Comparison of ENCODE assay signal across 8 mouse cellular contexts in the genomic region with DNA sequence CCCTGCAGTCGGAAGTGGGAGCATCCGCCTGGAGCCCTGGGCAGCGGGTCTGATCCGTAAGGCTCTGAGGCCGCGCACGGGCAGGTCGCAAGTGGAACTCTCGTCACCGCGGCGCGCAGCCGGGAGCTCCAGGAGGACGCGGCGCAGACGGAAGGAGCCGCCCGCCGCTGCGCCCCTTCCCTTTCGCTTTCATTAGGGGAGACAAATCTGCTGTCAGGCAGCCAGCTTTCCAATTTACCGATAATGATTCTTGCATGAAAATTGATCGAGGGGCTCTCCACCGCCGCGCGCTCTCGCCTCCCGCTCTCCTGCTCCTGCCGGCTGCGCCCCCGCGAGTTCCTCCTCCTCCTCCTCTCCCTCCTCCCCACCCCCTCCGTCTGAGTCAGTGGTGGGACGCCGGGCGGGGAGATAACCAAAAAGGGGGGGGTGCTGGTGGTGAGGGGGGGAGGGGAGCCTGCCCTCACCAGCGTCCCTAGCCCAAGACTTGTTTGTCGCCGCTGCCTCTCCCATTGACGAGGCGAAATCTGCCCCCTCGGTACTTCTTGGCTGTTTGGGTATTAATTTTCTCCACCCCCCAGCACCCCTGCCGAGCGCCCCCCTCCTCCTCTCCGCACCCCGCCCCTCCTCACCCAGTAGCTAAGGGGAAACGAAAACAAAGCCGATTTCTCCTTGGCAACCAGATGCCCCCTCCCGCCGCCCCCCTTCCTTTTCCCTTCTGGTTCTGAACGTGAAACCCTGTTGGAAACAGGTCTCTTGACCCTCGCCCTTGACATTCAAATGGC.
DNase-seq lines count a peak whose midpoint lies in the region; ATAC-seq and TF ChIP-seq lines count a peak whose summit lies in the region.

No protein-coding gene starts in this region.

- peak; percentile 27; the same call in 1 of the 2 replicates for ATAC-seq in erythroid progenitor cell, adult 5-6 weeks (replicated peaks; ENCODE audit: low FRiP score, poor library complexity, severe bottlenecking)
- peak; percentile 26; the same call in 1 of the 2 replicates for ATAC-seq in lung, embryonic 15.5 days (ENCODE audit: borderline replicate concordance, extremely low read depth, low FRiP score, low TSS enrichment)
- peak; percentile 63 for ATAC-seq in neural tube, embryonic 15.5 days (ENCODE audit: low FRiP score)

- peak overlapping the region; percentile 98 for H3K4me2 ChIP-seq in lung, embryonic 15.5 days
- peak overlapping the region; percentile 93 for H3K4me2 ChIP-seq in neural tube, embryonic 15.5 days

- intact Hi-C loops in heart, postnatal 14 days (cut with DNase I), result loop anchor here (5.0 kb wide), 1 partner anchor 71 kb away; no protein-coding TSS in a partner anchor

- H3K36me3 ChIP-seq in ES-E14 (ENCODE audit: control insufficient read depth, insufficient read depth, low read length, poor library complexity, severe bottlenecking), result no peaks in the 10 kb centered on the region
- no peaks in the 10 kb centered on the region for H3K36me3 ChIP-seq in lung, embryonic 15.5 days
- H3K36me3 ChIP-seq in neural tube, embryonic 15.5 days, result no peaks in the 10 kb centered on the region

- peaks cover 9 to 26% of the 10 kb centered on the region in 2 experiments; a peak in 3 of 4 replicates for H3K4me1 ChIP-seq in ES-E14 (ENCODE audit: control insufficient read depth in 2 of 2, insufficient read depth in 2 of 2, low read length in 2 of 2, poor library complexity in 1 of 2)
- peaks cover 71% of the 10 kb centered on the region for H3K4me1 ChIP-seq in lung, embryonic 15.5 days
- peaks cover 80% of the 10 kb centered on the region for H3K4me1 ChIP-seq in neural tube, embryonic 15.5 days

- H3K9ac ChIP-seq in ES-E14 (ENCODE audit: insufficient read depth, low read depth, low read length, poor library complexity, severe bottlenecking), result peak overlapping the region; percentile 70
- H3K9ac ChIP-seq in lung, embryonic 15.5 days, result peak overlapping the region; percentile 81
- peak overlapping the region; percentile 91 for H3K9ac ChIP-seq in neural tube, embryonic 15.5 days (replicated peaks)

- under 1% methylated on average over 47 of the region's 55 CpGs for WGBS in lung, embryonic 15.5 days
- under 1% methylated on average over 55 of the region's 55 CpGs for WGBS in neural tube, embryonic 15.5 days

- peak overlapping the region; percentile 65 to 74 for H3K4me3 ChIP-seq in ES-E14 (ENCODE audit: insufficient read depth in 1 of 2, low read depth in 1 of 2, low read length in 2 of 2, poor library complexity in 1 of 2, severe bottlenecking in 1 of 2)
- H3K4me3 ChIP-seq in lung, embryonic 15.5 days, result peak overlapping the region; percentile 79
- peak overlapping the region; percentile 73 for H3K4me3 ChIP-seq in neural tube, embryonic 15.5 days (replicated peaks)

- in situ Hi-C loops in ES-E14 (cut with MboI; ENCODE audit: low sequenced_read_pairs in 2 of 2, unreplicated experiment in 2 of 2), result no loop called here

- no peaks in the 10 kb centered on the region for H3K27me3 ChIP-seq in lung, embryonic 15.5 days
- H3K27me3 ChIP-seq in neural tube, embryonic 15.5 days (replicated peaks), result no peaks in the 10 kb centered on the region

- H3K27ac ChIP-seq in ES-E14 (ENCODE audit: insufficient read depth, low read depth, low read length, poor library complexity, severe bottlenecking), result peak overlapping the region; percentile 35; the same call in 1 of the 2 replicates
- peak overlapping the region; percentile 95 for H3K27ac ChIP-seq in lung, embryonic 15.5 days
- H3K27ac ChIP-seq in neural tube, embryonic 15.5 days (replicated peaks), result peak overlapping the region; percentile 99

- no peak for DNase-seq in ES-E14 (ENCODE audit: low read depth, low spot score)
- DNase-seq in brain, embryonic 18.5 days (ENCODE audit: low read depth, low spot score), result peak; percentile 78
- DNase-seq in heart, postnatal 14 days, result peak; percentile 70 to 72
- DNase-seq in layer of hippocampus, adult 8-10 months (ENCODE audit: low spot score in 2 of 2), result peak; percentile 61 to 71
- DNase-seq in thymus, postnatal 14 days, result peak; percentile 84

- H3K9me3 ChIP-seq in ES-E14 (ENCODE audit: control insufficient read depth, insufficient read depth, low read depth, low read length), result no peaks in the 10 kb centered on the region
- no peaks in the 10 kb centered on the region for H3K9me3 ChIP-seq in lung, embryonic 15.5 days
- H3K9me3 ChIP-seq in neural tube, embryonic 15.5 days (replicated peaks), result no peaks in the 10 kb centered on the region

TF ChIP-seq in ES-E14, 5 proteins besides CTCF, POLR2A, EP300 and RAD21:
- TF ChIP-seq ZC3H11A (IDR thresholded peaks at IDR 0.05; ENCODE audit: borderline replicate concordance, low read depth, low read length), result no peak
- TF ChIP-seq MAFK (IDR thresholded peaks at IDR 0.05; ENCODE audit: insufficient read depth, low read depth, low read length), result no peak
- TF ChIP-seq CHD2 (IDR thresholded peaks at IDR 0.05; ENCODE audit: low read depth, low read length), result no peak
- TF ChIP-seq ZNF384 (IDR thresholded peaks at IDR 0.05; ENCODE audit: low read depth, low read length), result no peak
- no peak for TF ChIP-seq HCFC1 (IDR thresholded peaks at IDR 0.05; ENCODE audit: borderline replicate concordance, insufficient read depth, low read length)

Comparison
In these comparisons a context has a peak if more than half of its experiments do, and no peak if none do; other contexts are left out.
1. H3K27ac ChIP-seq: peak in every context shown above with its lines; median percentile 99 in neural tube, embryonic 15.5 days; 95 in lung, embryonic 15.5 days; 35 in ES-E14.